Mouse (Mus musculus): ENCODE results near the gene Greb1.

GRCm38 (mm10) chr12:16831071-16831470, 30.4 kb upstream of the Greb1 start:
- TF ChIP-seq CTCF (IDR thresholded peaks at IDR 0.05; ENCODE audit: low read depth) (no peak), EP300 (IDR thresholded peaks at IDR 0.05; ENCODE audit: low read depth) (no peak)

All from liver, embryonic 14.5 days (tissue).